Mouse (Mus musculus): ENCODE data around the gene Mfsd13b. TPM values are rescaled to one million over a fixed set of nuclear protein-coding genes. Genes with fewer than 3 reads are reported as not detected.
"Not testable (repeated sequence)": the region's sequence is repeated elsewhere in the genome, so short reads cannot be mapped to it uniquely, and the experiment has no call there.

Gene Mfsd13b
- total and polyA plus RNA-seq, 2 experiments from 2014 or later: 0.33 TPM; not detected in 1

DNA sequence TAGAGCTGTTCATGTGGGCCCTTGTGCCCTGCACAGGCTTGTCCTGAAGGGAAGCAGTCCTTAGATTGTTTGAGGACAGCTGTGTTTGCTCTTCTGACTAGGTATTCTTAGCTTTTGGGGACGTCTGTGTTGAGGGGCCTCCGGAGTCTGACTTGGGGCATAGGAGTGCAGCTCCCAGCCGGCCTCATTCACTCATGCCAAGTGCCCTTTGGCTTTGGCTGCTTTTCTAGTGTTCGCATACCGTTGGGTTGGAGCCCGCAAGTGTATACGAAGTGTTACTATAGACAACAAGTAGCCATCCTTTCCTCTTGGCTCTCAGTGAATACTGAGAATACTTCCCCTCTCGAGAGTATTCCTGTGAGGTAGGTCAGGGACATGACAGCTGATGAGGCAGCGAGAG, 44.1 kb upstream of the Mfsd13b start:
- DNase-seq (ENCODE audit: low spot score) (no peak), ATAC-seq (ENCODE audit: insufficient read depth, low read depth) (no peak)
- no peak overlapping the region for H3K9ac ChIP-seq (replicated peaks; ENCODE audit: low read depth, low read length)
- H3K9me3 ChIP-seq (replicated peaks; ENCODE audit: control insufficient read depth, low read length): no peaks in the 10 kb centered on the region
- TF ChIP-seq CTCF (IDR thresholded peaks at IDR 0.05; ENCODE audit: low read depth) (no peak), EP300 (IDR thresholded peaks at IDR 0.05; ENCODE audit: low read depth) (no peak)
- WGBS: 81% methylated on average over 9 of the region's 9 CpGs
- H3K36me3 ChIP-seq (replicated peaks; ENCODE audit: control insufficient read depth, insufficient read depth, low read length): peaks cover 86% of the 10 kb centered on the region
- no peaks in the 10 kb centered on the region for H3K27me3 ChIP-seq (ENCODE audit: control insufficient read depth, insufficient read depth, low read length)
- no peaks in the 10 kb centered on the region for H3K4me1 ChIP-seq (ENCODE audit: control insufficient read depth, insufficient read depth)
- H3K4me3 ChIP-seq (ENCODE audit: low read depth, low read length): no peak overlapping the region
- H3K4me2 ChIP-seq (ENCODE audit: low read depth, low read length): no peak overlapping the region
- no peak overlapping the region for H3K27ac ChIP-seq (ENCODE audit: low read depth)

DNA sequence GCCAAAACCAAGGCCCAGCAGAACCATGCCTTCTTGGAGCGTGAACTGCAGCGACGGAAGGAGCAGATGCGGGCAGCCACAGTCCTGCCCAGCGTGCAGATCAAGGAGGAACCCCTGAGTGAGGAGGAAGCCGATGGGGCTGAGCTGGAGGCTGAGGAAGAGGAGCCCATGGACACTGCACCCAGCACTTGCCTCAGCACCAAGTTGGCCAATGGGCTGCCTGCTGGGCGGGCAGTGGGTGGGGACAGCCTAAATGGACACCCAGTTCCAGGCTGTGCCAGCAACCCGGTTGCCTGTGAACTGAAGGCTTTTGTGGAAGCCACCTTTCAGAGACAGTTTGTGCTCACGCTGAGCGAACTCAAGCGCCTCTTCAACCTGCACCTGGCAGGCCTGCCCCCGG, 42.0 kb upstream of the Mfsd13b start:
- no peaks in the 10 kb centered on the region for H3K9me3 ChIP-seq (replicated peaks; ENCODE audit: control insufficient read depth, low read length)
- H3K4me1 ChIP-seq (ENCODE audit: control insufficient read depth, insufficient read depth): no peaks in the 10 kb centered on the region
- peaks cover 91% of the 10 kb centered on the region for H3K36me3 ChIP-seq (replicated peaks; ENCODE audit: control insufficient read depth, insufficient read depth, low read length)
- DNase-seq (ENCODE audit: low spot score) (no peak), ATAC-seq (ENCODE audit: insufficient read depth, low read depth) (no peak)
- 89% methylated on average over 12 of the region's 12 CpGs for WGBS
- H3K4me2 ChIP-seq (ENCODE audit: low read depth, low read length): no peak overlapping the region
- no peak overlapping the region for H3K4me3 ChIP-seq (ENCODE audit: low read depth, low read length)
- H3K27me3 ChIP-seq (ENCODE audit: control insufficient read depth, insufficient read depth, low read length): no peaks in the 10 kb centered on the region
- no peak for TF ChIP-seq CTCF (IDR thresholded peaks at IDR 0.05; ENCODE audit: low read depth)
- TF ChIP-seq EP300 (IDR thresholded peaks at IDR 0.05; ENCODE audit: low read depth): no peak
- H3K9ac ChIP-seq (replicated peaks; ENCODE audit: low read depth, low read length): no peak overlapping the region
- H3K27ac ChIP-seq (ENCODE audit: low read depth): no peak overlapping the region

DNA sequence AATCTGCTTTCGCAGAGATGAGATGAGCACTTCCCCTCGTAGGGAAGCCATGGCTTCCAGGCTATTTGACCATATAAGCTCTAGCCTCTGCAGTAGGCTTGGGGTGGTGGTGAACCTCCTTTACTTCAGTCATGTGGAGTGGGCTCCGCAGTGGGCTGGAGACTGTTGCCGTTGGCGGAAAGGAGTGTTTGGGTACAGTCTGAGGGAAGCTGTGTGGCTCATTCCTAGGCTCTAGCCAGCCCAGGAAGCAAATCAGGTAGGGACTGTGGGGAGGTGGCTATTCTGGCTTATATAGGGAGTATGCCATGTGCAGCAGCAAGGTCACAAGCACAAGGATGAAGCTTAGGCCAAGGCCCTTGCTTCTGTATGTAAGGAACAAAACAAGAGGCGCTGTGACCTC, 41.1 kb upstream of the Mfsd13b start:
- 85% methylated on average over 6 of the region's 6 CpGs for WGBS
- H3K9ac ChIP-seq (replicated peaks; ENCODE audit: low read depth, low read length): no peak overlapping the region
- ATAC-seq (ENCODE audit: insufficient read depth, low read depth) (no peak), DNase-seq (ENCODE audit: low spot score) (no peak)
- no peaks in the 10 kb centered on the region for H3K9me3 ChIP-seq (replicated peaks; ENCODE audit: control insufficient read depth, low read length)
- no peak overlapping the region for H3K27ac ChIP-seq (ENCODE audit: low read depth)
- no peak overlapping the region for H3K4me3 ChIP-seq (ENCODE audit: low read depth, low read length)
- no peaks in the 10 kb centered on the region for H3K27me3 ChIP-seq (ENCODE audit: control insufficient read depth, insufficient read depth, low read length)
- H3K36me3 ChIP-seq (replicated peaks; ENCODE audit: control insufficient read depth, insufficient read depth, low read length): peaks cover 88% of the 10 kb centered on the region
- no peaks in the 10 kb centered on the region for H3K4me1 ChIP-seq (ENCODE audit: control insufficient read depth, insufficient read depth)
- no peak overlapping the region for H3K4me2 ChIP-seq (ENCODE audit: low read depth, low read length)
- no peak for TF ChIP-seq EP300 (IDR thresholded peaks at IDR 0.05; ENCODE audit: low read depth)
- no peak for TF ChIP-seq CTCF (IDR thresholded peaks at IDR 0.05; ENCODE audit: low read depth)

DNA sequence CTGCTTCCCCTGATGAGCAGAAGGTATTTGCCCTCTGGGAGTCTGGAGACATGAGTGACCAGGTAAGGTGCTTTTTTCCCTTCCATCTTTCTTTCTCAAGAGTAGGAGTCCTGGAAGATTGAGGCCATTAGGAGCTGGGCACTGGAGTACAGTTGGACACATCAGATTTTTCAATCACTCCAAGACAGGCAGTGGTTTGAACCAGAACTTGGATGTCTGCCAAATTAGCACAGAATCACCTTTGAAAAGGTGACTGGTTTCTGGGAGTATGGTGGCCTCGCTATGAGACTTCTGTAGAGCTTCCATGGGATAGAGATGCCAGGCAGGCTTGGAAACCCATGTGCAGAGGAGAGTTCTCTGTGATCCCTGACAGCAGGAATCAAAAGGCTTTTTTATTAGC, 39.8 kb upstream of the Mfsd13b start:
- peaks cover 81% of the 10 kb centered on the region for H3K36me3 ChIP-seq (replicated peaks; ENCODE audit: control insufficient read depth, insufficient read depth, low read length)

DNA sequence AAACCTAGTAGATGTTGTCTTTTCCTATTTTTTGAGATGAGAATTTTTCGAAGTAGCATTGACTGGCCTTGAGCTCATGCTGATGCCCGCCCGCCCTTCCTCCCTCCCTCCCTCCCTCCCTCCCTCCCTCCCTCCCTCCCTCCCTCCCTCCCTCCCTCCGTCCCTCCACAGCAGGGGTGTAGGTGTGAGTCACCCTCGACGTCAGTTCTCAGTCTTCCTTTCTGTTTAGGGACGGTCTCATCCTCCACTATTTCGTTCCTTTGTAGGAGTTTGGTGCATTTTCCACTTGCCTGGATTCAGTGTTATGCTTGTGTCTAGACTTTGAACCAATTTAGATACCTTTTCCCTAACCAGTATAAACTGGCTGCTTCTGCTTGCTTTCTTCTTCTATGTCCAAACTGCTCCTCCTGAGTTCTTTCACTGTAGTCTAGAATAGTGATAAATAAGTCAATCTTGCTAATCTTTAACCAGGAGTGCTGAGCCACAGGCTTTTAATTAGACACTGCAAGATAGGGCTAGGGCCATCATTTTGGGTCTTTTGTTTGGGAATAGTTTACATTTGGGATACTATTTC, 38.3 kb upstream of the Mfsd13b start:
- DNase-seq (ENCODE audit: low spot score) (no peak), ATAC-seq (ENCODE audit: insufficient read depth, low read depth) (no peak)
- H3K9me3 ChIP-seq (replicated peaks; ENCODE audit: control insufficient read depth, low read length): no peaks in the 10 kb centered on the region
- no peaks in the 10 kb centered on the region for H3K27me3 ChIP-seq (ENCODE audit: control insufficient read depth, insufficient read depth, low read length)
- H3K36me3 ChIP-seq (replicated peaks; ENCODE audit: control insufficient read depth, insufficient read depth, low read length): peaks cover 71% of the 10 kb centered on the region
- TF ChIP-seq EP300 (IDR thresholded peaks at IDR 0.05; ENCODE audit: low read depth) (no peak), CTCF (IDR thresholded peaks at IDR 0.05; ENCODE audit: low read depth) (no peak)
- no peak overlapping the region for H3K4me2 ChIP-seq (ENCODE audit: low read depth, low read length)
- no peak overlapping the region for H3K27ac ChIP-seq (ENCODE audit: low read depth)
- WGBS: 72% methylated on average over 7 of the region's 8 CpGs
- H3K4me3 ChIP-seq (ENCODE audit: low read depth, low read length): no peak overlapping the region
- no peaks in the 10 kb centered on the region for H3K4me1 ChIP-seq (ENCODE audit: control insufficient read depth, insufficient read depth)
- H3K9ac ChIP-seq (replicated peaks; ENCODE audit: low read depth, low read length): no peak overlapping the region

More for the DNA sequence above, 39.8 kb upstream of the Mfsd13b start:
- H3K9ac ChIP-seq (replicated peaks; ENCODE audit: low read depth, low read length): no peak overlapping the region
- ATAC-seq (ENCODE audit: insufficient read depth, low read depth) (no peak), DNase-seq (ENCODE audit: low spot score) (no peak)
- 72% methylated on average over 1 of the region's 1 CpGs for WGBS
- no peaks in the 10 kb centered on the region for H3K27me3 ChIP-seq (ENCODE audit: control insufficient read depth, insufficient read depth, low read length)
- H3K4me3 ChIP-seq (ENCODE audit: low read depth, low read length): no peak overlapping the region
- no peak overlapping the region for H3K27ac ChIP-seq (ENCODE audit: low read depth)
- H3K4me1 ChIP-seq (ENCODE audit: control insufficient read depth, insufficient read depth): no peaks in the 10 kb centered on the region
- no peaks in the 10 kb centered on the region for H3K9me3 ChIP-seq (replicated peaks; ENCODE audit: control insufficient read depth, low read length)
- no peak for TF ChIP-seq CTCF (IDR thresholded peaks at IDR 0.05; ENCODE audit: low read depth)
- TF ChIP-seq EP300 (IDR thresholded peaks at IDR 0.05; ENCODE audit: low read depth): no peak
- H3K4me2 ChIP-seq (ENCODE audit: low read depth, low read length): no peak overlapping the region

DNA sequence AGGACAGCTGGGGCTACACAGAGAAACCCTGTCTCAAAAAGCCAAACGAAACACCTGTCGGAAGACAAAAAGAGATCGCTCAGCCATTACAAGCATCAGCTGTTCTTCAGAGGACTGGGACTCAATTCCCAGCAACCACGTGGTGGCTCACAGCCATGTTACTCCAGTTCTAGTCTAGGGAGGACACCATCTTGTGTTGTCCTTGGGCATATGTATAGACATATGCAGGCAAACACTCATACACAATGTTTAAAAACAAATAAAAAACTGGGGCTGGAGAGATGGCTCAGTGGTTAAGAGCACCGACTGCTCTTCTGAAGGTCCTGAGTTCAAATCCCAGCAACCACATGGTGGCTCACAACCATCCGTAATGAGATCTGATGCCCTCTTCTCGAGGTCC, 28.7 kb upstream of the Mfsd13b start:
- peaks cover 30% of the 10 kb centered on the region for H3K36me3 ChIP-seq (replicated peaks; ENCODE audit: control insufficient read depth, insufficient read depth, low read length)
- not testable (repeated sequence) for H3K9me3 ChIP-seq (replicated peaks; ENCODE audit: control insufficient read depth, low read length); H3K4me2 ChIP-seq (ENCODE audit: low read depth, low read length); DNase-seq (ENCODE audit: low spot score); H3K4me3 ChIP-seq (ENCODE audit: low read depth, low read length); H3K27ac ChIP-seq (ENCODE audit: low read depth); ATAC-seq (ENCODE audit: insufficient read depth, low read depth); H3K4me1 ChIP-seq (ENCODE audit: control insufficient read depth, insufficient read depth); H3K9ac ChIP-seq (replicated peaks; ENCODE audit: low read depth, low read length); H3K27me3 ChIP-seq (ENCODE audit: control insufficient read depth, insufficient read depth, low read length)
- 88% methylated on average over 7 of the region's 7 CpGs for WGBS

Data from heart, postnatal 0 days (tissue).